ENCODE assay signal across 16 mouse cellular contexts in the genomic region with DNA sequence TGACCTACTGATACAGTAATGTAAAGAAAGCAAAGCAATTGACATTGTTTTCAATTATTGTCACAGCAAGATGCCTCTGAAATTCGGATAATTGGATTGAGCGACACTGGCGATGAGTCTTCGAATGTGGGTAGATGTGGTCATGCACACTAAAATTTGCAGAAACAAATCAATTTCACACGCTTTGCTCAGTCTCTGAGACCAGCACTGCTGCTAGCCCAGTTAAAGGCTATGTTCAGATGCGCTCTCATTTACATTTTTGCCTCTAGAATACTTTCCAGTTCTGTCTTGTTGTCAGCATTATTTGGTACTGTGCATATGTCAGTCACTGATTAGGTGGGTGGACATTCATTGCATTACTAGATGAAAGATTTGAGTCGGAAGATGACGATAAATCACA.
"Had no signal": no experiment of that assay in that cellular context is flagged by ENCODE, and none has a peak within 500 bp of the region (broad histone marks: within the 10 kb centered on the region; RNA-seq: fewer than 3 reads in every experiment).

No protein-coding gene starts in this region.

- ATAC-seq: inflammation-experienced regulatory T-cells, adult 6 months; intestine, postnatal 0 days; lung, postnatal 0 days had no signal

- H3K4me3 ChIP-seq: limb, embryonic 13.5 days; myocyte had no signal

- H3K9me3 ChIP-seq: limb, embryonic 13.5 days had no signal

- DNase-seq: kidney, adult 8-10 months; kidney, postnatal 36 days; left cerebral cortex, postnatal 4 days; lung, adult 2 months; lung, postnatal 36 days; retina, postnatal 1 day; right cerebral cortex, postnatal 4 days; spleen, adult 18-20 months; thymus, postnatal 36 days had no signal

- H3K27ac ChIP-seq: kidney, postnatal 0 days; limb, embryonic 13.5 days; liver, embryonic 14.5 days had no signal

- H3K36me3 ChIP-seq: limb, embryonic 13.5 days had no signal

- H3K4me2 ChIP-seq: limb, embryonic 13.5 days had no signal

- H3K9ac ChIP-seq: limb, embryonic 13.5 days; liver, embryonic 14.5 days had no signal
